Mouse (Mus musculus): ENCODE measurements around the gene Ptn.

- TF ChIP-seq MAFK (IDR thresholded peaks at IDR 0.05; ENCODE audit: borderline replicate concordance, low read depth, low read length) (no peak), CTCF (IDR thresholded peaks at IDR 0.05 in 2 of 3, conservative IDR thresholded peaks at IDR 0.05 in 1 of 3; ENCODE audit: control insufficient read depth in 1 of 3, insufficient read depth in 1 of 3, low read depth in 2 of 3, low read length in 3 of 3, poor library complexity in 1 of 3, severe bottlenecking in 1 of 3) (no peak), MAX (IDR thresholded peaks at IDR 0.05; ENCODE audit: low read length) (no peak), MAZ (IDR thresholded peaks at IDR 0.05; ENCODE audit: low read depth, low read length) (no peak), SIN3A (IDR thresholded peaks at IDR 0.05; ENCODE audit: low read length) (no peak)
Measured at GRCm38 (mm10) chr6:36691497-36691896, 118.5 kb downstream of the Ptn start.

All from MEL (cell line).